Mouse (Mus musculus): ENCODE measurements at regions not wholly inside any gene's neighbourhood (a gene's known extent, or its start where the extent isn't known, plus 50 kb on each side); places are given as distances from the start of the nearest gene placed in this dataset.

DNA sequence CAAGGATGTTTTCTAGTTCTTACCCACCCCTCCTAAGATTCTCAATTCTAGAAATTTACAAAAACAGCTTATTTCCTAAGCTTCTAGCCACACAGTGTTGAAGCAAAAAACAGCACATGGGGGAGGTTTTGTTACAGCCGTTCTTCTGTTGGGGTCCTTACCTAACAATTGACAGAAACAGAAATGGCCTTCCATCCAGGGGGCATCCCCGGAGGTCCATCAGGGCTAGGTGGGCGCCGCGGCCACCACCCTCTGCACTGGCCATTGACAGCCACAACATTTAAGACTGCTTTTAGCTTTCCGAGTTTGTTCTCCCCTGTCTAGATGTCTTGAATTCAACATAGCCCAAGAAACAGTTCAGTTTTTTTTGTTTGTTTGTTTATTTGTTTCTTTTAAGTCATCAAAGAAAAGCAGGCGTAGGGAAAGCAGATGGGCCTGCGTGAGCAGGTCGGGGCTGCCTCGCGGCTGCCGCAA, 482.3 kb downstream of the Prss52 start:
- H3K27ac ChIP-seq: no peak overlapping the region
- DNase-seq (ENCODE audit: low read depth in 3 of 3, low spot score in 3 of 3) (no peak), ATAC-seq (ENCODE audit: insufficient read depth) (no peak)
- H3K4me3 ChIP-seq (ENCODE audit: insufficient read depth in 1 of 2, low read depth in 2 of 2, low read length in 2 of 2): no peak overlapping the region
- no peaks in the 10 kb centered on the region for H3K4me1 ChIP-seq (replicated peaks; ENCODE audit: control insufficient read depth in 2 of 2, insufficient read depth in 2 of 2, low read length in 1 of 2)
- TF ChIP-seq EP300 (IDR thresholded peaks at IDR 0.05; ENCODE audit: low read depth) (no peak), CTCF (IDR thresholded peaks at IDR 0.05; ENCODE audit: low read depth) (no peak)
- no peak overlapping the region for H3K4me2 ChIP-seq (ENCODE audit: low read depth)
- 6% methylated on average over 12 of the region's 12 CpGs for WGBS (ENCODE audit: insufficient replicate concordance)
- peaks cover 75% of the 10 kb centered on the region for H3K27me3 ChIP-seq (ENCODE audit: control insufficient read depth, insufficient read depth, low read length)
- H3K36me3 ChIP-seq (replicated peaks; ENCODE audit: control insufficient read depth, insufficient read depth, low read depth): no peaks in the 10 kb centered on the region
- H3K9ac ChIP-seq (replicated peaks): no peak overlapping the region
- no peaks in the 10 kb centered on the region for H3K9me3 ChIP-seq (ENCODE audit: control insufficient read depth, low read length)

DNA sequence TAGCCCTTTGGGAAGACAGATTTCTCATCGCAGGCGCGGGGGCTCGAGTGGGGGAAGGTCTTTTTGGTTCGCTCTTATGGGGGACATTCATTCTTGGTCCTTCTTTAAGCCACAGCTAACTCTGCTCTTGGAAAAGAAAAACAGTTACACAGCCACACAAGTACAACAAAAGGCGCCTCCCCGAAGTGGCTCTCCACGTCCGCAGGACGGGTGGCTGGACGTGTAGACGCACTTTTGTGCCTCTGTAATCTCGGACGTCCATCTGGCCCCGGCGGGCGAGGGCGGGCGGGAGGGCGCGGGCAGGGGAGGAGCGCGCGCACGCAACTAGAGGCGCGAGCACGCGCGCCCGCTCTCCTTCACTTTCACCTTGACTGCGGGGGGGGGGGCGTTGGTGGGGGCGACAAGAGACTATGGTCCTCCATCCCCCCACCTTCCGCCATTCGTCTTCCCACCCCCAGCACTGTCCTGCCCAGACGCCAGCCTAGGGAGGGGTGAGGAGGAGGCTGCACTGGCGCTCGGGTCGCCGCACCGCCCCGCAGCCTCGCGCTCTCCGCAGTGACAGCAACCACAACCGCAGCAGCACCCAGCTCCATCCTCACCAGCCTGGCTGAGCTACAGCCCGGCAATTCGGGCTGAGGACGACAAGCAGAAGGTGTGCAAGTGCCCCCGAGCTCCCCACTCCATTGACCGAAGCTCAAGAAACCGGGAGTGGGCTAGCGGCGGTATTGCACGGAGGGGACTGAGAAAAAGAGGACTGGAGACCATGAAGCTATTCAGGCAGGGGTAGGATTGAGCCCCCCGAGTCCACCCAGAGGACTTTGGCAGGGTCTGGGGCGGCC, 483.0 kb downstream of the Prss52 start:
- TF ChIP-seq EP300 (IDR thresholded peaks at IDR 0.05; ENCODE audit: low read depth): no peak
- no peak for TF ChIP-seq CTCF (IDR thresholded peaks at IDR 0.05; ENCODE audit: low read depth)
- DNase-seq (ENCODE audit: low read depth in 3 of 3, low spot score in 3 of 3): no peak
- ATAC-seq (ENCODE audit: insufficient read depth): no peak
- H3K36me3 ChIP-seq (replicated peaks; ENCODE audit: control insufficient read depth, insufficient read depth, low read depth): no peaks in the 10 kb centered on the region
- WGBS (ENCODE audit: insufficient replicate concordance): under 1% methylated on average over 57 of the region's 58 CpGs
- H3K4me3 ChIP-seq (ENCODE audit: insufficient read depth in 1 of 2, low read depth in 2 of 2, low read length in 2 of 2): peak overlapping the region; percentile 34 to 42; a peak in 2 of 4 replicates
- H3K9me3 ChIP-seq (ENCODE audit: control insufficient read depth, low read length): no peaks in the 10 kb centered on the region
- H3K4me2 ChIP-seq (ENCODE audit: low read depth): peak overlapping the region; percentile 58
- H3K27ac ChIP-seq: no peak overlapping the region
- no peak overlapping the region for H3K9ac ChIP-seq (replicated peaks)
- no peaks in the 10 kb centered on the region for H3K4me1 ChIP-seq (replicated peaks; ENCODE audit: control insufficient read depth in 2 of 2, insufficient read depth in 2 of 2, low read length in 1 of 2)
- peaks cover 81% of the 10 kb centered on the region for H3K27me3 ChIP-seq (ENCODE audit: control insufficient read depth, insufficient read depth, low read length)

DNA sequence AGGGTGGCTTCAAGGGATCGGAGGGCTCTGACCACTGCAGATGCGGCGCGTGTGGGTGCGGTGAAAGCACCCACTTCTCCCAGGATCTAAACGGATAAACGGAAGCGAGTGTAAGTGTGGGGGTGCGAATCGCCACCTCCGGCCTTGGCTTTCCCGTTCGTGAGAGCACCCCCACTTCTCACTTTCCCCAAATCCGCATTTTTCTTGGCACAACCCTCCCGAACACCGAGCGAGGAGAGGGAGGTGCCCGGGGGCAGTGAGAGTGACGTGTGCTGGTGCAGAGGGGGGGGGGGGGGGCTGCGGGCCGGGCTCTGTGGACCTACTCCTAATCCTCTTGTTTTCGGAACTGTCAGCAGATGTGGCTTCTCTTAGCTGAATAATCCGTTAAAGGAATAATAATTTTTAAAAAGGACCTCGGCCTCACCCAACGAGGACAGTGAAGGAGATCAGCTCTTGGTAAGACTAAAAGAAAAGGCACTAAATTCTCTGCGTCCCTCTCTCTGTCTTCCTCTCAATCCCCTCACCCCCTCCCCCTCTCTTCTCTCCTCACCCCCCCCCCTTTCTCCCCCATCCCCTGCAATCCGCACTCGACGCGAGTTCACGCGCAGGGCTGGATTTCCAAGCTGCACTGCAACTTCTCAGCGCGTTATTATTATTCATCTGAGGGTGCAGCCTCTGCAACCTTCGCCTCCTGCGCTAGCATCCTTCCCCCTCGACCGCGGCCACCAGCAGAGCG, 483.8 kb downstream of the Prss52 start:
- H3K4me2 ChIP-seq (ENCODE audit: low read depth): peak overlapping the region; percentile 58
- ATAC-seq (ENCODE audit: insufficient read depth): no peak
- no peak overlapping the region for H3K9ac ChIP-seq (replicated peaks)
- 2% methylated on average over 40 of the region's 40 CpGs for WGBS (ENCODE audit: insufficient replicate concordance)
- TF ChIP-seq EP300 (IDR thresholded peaks at IDR 0.05; ENCODE audit: low read depth) (no peak), CTCF (IDR thresholded peaks at IDR 0.05; ENCODE audit: low read depth) (no peak)
- no peak overlapping the region for H3K27ac ChIP-seq
- no peak for DNase-seq (ENCODE audit: low read depth in 3 of 3, low spot score in 3 of 3)
- H3K4me3 ChIP-seq (ENCODE audit: insufficient read depth in 1 of 2, low read depth in 2 of 2, low read length in 2 of 2): peak overlapping the region; percentile 34 to 42; a peak in 2 of 4 replicates
- H3K4me1 ChIP-seq (replicated peaks; ENCODE audit: control insufficient read depth in 2 of 2, insufficient read depth in 2 of 2, low read length in 1 of 2): no peaks in the 10 kb centered on the region
- H3K27me3 ChIP-seq (ENCODE audit: control insufficient read depth, insufficient read depth, low read length): peaks cover 86% of the 10 kb centered on the region
- H3K36me3 ChIP-seq (replicated peaks; ENCODE audit: control insufficient read depth, insufficient read depth, low read depth): no peaks in the 10 kb centered on the region
- no peaks in the 10 kb centered on the region for H3K9me3 ChIP-seq (ENCODE audit: control insufficient read depth, low read length)

DNA sequence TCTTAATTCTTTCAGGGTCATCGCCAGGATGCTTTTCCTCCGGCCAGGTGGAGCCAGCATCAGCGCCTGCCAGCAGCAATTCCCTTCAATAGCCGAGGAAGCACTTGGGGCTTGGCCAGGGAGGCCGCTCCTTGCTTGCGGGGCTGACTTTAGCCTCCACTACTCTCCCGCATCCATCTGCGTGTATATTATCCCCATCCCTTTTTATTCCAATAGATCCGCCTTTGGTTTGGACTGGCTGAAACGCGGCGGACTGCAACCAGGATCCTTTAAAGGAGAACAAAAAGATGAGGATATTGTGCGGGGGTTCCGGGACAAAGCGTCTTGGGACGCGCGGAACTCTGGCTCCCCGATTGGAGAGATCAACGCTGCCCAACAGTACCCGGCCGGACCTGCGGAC, 484.5 kb downstream of the Prss52 start:
- Histone ChIP-seq H3K27me3 (ENCODE audit: control insufficient read depth, insufficient read depth, low read length) (peaks cover 81% of the 10 kb centered on the region), H3K9me3 (ENCODE audit: control insufficient read depth, low read length) (no peaks in the 10 kb centered on the region), H3K4me3 (ENCODE audit: insufficient read depth in 1 of 2, low read depth in 2 of 2, low read length in 2 of 2) (no peak overlapping the region), H3K36me3 (replicated peaks; ENCODE audit: control insufficient read depth, insufficient read depth, low read depth) (no peaks in the 10 kb centered on the region), H3K9ac (replicated peaks) (no peak overlapping the region), H3K4me1 (replicated peaks; ENCODE audit: control insufficient read depth in 2 of 2, insufficient read depth in 2 of 2, low read length in 1 of 2) (no peaks in the 10 kb centered on the region), H3K4me2 (ENCODE audit: low read depth) (no peak overlapping the region), H3K27ac (no peak overlapping the region)
- TF ChIP-seq EP300 (IDR thresholded peaks at IDR 0.05; ENCODE audit: low read depth) (no peak), CTCF (IDR thresholded peaks at IDR 0.05; ENCODE audit: low read depth) (no peak)
- WGBS (ENCODE audit: insufficient replicate concordance): 1% methylated on average over 23 of the region's 23 CpGs
- DNase-seq (ENCODE audit: low read depth in 3 of 3, low spot score in 3 of 3) (no peak), ATAC-seq (ENCODE audit: insufficient read depth) (no peak)

DNA sequence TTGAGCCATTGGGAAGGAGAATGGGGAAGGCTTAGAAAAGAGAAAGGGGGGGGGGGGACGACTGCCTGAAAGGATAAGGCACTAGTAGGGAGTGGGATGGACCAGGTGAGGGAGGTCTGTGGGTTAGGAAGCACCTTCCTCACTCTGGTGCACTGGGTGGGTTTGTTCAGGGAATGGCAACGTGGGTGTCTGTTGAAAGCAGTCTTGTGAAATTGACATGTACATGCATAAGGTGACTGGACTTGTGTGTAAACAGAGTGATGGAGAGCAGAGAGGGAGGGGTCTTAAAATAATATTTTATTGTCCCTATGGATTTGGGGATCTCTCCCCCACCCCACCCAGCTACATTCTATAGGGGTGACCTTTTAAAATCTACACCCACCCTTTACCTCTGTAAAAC, 485.0 kb downstream of the Prss52 start:
- H3K36me3 ChIP-seq (replicated peaks; ENCODE audit: control insufficient read depth, insufficient read depth, low read depth): no peaks in the 10 kb centered on the region
- no peak overlapping the region for H3K27ac ChIP-seq
- ATAC-seq (ENCODE audit: insufficient read depth) (no peak), DNase-seq (ENCODE audit: low read depth in 3 of 3, low spot score in 3 of 3) (no peak)
- H3K9ac ChIP-seq (replicated peaks): no peak overlapping the region
- WGBS (ENCODE audit: insufficient replicate concordance): 0% methylated on average over 2 of the region's 2 CpGs
- no peak overlapping the region for H3K4me3 ChIP-seq (ENCODE audit: insufficient read depth in 1 of 2, low read depth in 2 of 2, low read length in 2 of 2)
- no peak overlapping the region for H3K4me2 ChIP-seq (ENCODE audit: low read depth)
- no peak for TF ChIP-seq EP300 (IDR thresholded peaks at IDR 0.05; ENCODE audit: low read depth)
- no peak for TF ChIP-seq CTCF (IDR thresholded peaks at IDR 0.05; ENCODE audit: low read depth)
- H3K9me3 ChIP-seq (ENCODE audit: control insufficient read depth, low read length): no peaks in the 10 kb centered on the region
- H3K27me3 ChIP-seq (ENCODE audit: control insufficient read depth, insufficient read depth, low read length): peaks cover 78% of the 10 kb centered on the region
- no peaks in the 10 kb centered on the region for H3K4me1 ChIP-seq (replicated peaks; ENCODE audit: control insufficient read depth in 2 of 2, insufficient read depth in 2 of 2, low read length in 1 of 2)

All from liver, embryonic 14.5 days (tissue).